Mouse (Mus musculus) lung, embryonic 14.5 days (tissue): ENCODE measurements around the gene Spata19. TPM values are rescaled to one million over a fixed set of nuclear protein-coding genes. Genes with fewer than 3 reads are reported as not detected.

Experiments used
- ATAC-seq: fragments of 200-750 bp; cut with Nextera tagmentation; 2 replicates; pipeline ENCODE4 v1.8.0; 2017; ENCODE audit warnings: mild to moderate bottlenecking, moderate TSS enrichment, moderate library complexity; ENCODE audit not compliant: insufficient read depth
- DNase-seq: peaks from one replicate; pipeline ENCODE4 v3.0.0-alpha.2; 2015
- H3K27ac ChIP-seq: fragments of 300-500 bp; sonication (generic); 2 replicates; pipeline ENCODE4 v1.5.1; 2014; ENCODE audit warnings: low read depth, mild to moderate bottlenecking, moderate library complexity
- H3K27me3 ChIP-seq: fragments of 300-500 bp; sonication (generic); 2 replicates; pipeline ENCODE4 v1.6.1; 2014; ENCODE audit warnings: low read length, control low read depth; ENCODE audit not compliant: insufficient read depth
- H3K36me3 ChIP-seq: fragments of 300-500 bp; sonication (generic); 2 replicates; pipeline ENCODE4 v1.6.1; 2014; ENCODE audit warnings: control low read depth; ENCODE audit not compliant: insufficient read depth
- H3K4me1 ChIP-seq: fragments of 300-500 bp; sonication (generic); 2 replicates; pipeline ENCODE4 v1.6.1; 2014; ENCODE audit warnings: antibody characterized with exemption, control low read depth; ENCODE audit not compliant: insufficient read depth
- H3K4me2 ChIP-seq: fragments of 300-500 bp; sonication (generic); 2 replicates; pipeline ENCODE4 v1.6.1; 2014; ENCODE audit warnings: mild to moderate bottlenecking
- H3K4me3 ChIP-seq: fragments of 300-500 bp; sonication (generic); 2 replicates; pipeline ENCODE4 v1.5.1; 2014; ENCODE audit warnings: low read depth, low read length
- H3K9ac ChIP-seq: fragments of 300-500 bp; sonication (generic); 2 replicates; pipeline ENCODE4 v1.6.1; 2014
- H3K9me3 ChIP-seq: fragments of 300-500 bp; sonication (generic); 2 replicates; pipeline ENCODE4 v1.6.1; 2016; ENCODE audit warnings: low read depth, low read length, control low read depth
- CTCF ChIP-seq: IDR thresholded peaks from 2 replicates; pipeline ENCODE4 v1.5.1; 2016; ENCODE audit warnings: antibody characterized with exemption, low read depth
- WGBS: fragments of 180-500 bp; shearing (Covaris S2); extraction: QIAGEN DNeasy Blood & Tissue Kit; methylation state at CpG from one replicate; pipeline ENCODE4 v1.1.7; 2014; 5-methylcytosine and 5-hydroxymethylcytosine counted together
- polyA plus RNA-seq: library from polyadenylated mRNA; unstranded; fragments of >200 nt; fragmentation: Nextera tagmentation; extraction: Ambion mirVana; gene quantifications from 2 replicates; pipeline ENCODE4 v1.2.1, GENCODE M21; 2014

Spata19 gene
- polyA plus RNA-seq, 1 experiment from 2014 or later: not detected

DNA sequence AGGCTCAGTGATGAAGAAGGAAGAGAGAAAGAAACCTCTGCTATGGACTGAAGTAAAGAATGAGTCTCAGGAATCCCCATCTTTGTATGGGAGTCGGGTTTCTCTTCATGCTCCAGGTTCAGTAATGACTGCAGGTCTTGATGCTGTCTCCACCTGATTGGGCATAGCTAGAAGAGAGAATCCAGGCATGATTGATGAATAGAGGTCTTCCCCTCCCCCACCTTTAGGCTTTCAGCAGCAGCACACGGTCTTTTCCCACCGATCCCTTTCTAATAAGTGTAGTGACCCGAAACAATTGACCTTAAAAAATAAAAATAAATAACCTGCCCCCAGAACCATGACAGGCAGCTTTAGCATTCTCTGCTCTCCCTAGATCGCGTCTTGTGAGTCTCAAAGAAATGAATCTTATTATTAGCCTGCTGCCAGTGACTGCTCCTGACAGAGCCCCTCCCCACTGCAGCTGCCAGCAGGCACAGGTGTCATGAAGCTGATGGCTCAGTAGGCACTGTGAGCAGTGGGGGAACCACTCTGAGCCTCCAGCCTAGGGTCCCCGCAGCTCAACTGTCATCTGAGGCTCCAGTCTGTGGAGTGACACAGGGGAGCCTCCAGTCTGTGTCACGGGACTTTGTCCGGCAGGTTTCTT is 53.3 kb downstream of the Spata19 start:
- Histone ChIP-seq H3K36me3 (no peaks in the 10 kb centered on the region), H3K27me3 (no peaks in the 10 kb centered on the region), H3K4me1 (no peaks in the 10 kb centered on the region), H3K9me3 (no peaks in the 10 kb centered on the region), H3K9ac (no peak overlapping the region), H3K27ac (no peak overlapping the region), H3K4me3 (no peak overlapping the region), H3K4me2 (no peak overlapping the region)
- no peak for DNase-seq
- ATAC-seq: no peak
- 29% methylated on average over 9 of the region's 9 CpGs for WGBS
- no peak for TF ChIP-seq CTCF

Other genes with a start within 250 kb of the Spata19 start
- gene Jam3, start 241.4 kb upstream of the Spata19 start, polyA plus RNA-seq: 68.9 and 70.4 TPM in 2 replicates
- gene Igsf9b, start 97.6 kb upstream of the Spata19 start, polyA plus RNA-seq: 2.2 TPM in 2 replicates